Mouse (Mus musculus): ENCODE data around the gene Coa3.

The Coa3 gene

DNA sequence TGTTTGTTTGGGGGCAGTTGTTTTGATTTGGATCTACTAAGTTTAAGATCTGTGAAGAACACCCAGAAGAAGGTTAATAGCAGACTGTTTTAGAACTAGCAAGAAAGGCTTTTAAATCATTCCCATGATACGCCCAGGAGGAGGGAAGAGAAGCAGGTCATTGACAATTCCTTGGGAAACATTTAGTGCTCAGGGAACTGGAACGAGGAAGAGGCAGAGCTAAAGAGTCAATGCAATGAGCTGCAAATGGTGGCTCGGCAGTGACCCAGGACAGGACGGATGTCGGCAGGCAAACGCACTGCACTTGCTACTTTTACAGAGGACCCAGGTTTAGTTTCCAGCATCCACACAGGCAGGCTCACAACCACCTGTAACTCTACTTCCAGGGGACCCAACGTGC is 1.9 kb upstream of the Coa3 start:
- no peak for DNase-seq (ENCODE audit: low spot score)

- DNase-seq (ENCODE audit: low spot score) = no peak
Measured at GRCm38 (mm10) chr11:101279193-101279569, 267 bp upstream of the Coa3 start.

GRCm38 (mm10) chr11:101277381-101278222 is 1.3 kb downstream of the Coa3 start:
- no peak for DNase-seq (ENCODE audit: low spot score)

DNA sequence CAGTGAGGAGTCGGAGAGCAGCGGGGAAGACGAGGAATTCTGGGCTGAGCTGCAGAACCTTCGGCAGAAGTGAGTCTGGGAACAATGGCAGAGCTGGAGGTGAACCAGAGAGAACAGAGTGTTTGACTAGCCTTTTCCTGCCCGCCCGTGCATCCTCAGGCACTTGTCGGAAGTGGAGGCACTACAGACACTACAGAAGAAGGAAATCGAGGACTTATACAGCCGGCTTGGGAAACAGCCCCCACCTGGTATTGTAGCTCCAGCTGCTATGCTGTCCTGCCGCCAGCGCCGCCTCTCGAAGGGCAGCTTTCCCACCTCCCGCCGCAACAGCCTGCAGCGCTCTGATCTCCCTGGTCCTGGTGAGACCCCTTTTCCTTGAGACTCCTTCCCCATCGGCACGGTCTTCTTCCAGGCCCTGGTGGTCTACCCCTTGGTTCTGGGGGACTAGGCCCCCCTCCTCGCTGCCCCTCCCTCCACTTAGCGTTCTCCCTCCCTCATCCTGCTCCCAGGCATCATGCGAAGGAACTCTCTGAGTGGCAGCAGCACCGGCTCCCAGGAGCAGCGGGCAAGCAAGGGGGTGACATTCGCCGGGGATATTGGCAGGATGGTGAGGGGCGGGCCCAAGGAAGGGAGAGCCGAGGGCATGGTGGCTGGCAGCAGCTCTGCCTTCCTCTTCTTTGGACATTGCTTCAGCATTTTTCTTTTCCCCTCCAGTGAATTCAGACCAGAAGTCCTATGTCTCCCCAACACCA is 2.4 kb downstream of the Coa3 start:
- no peak for DNase-seq (ENCODE audit: low spot score)

- DNase-seq (ENCODE audit: low spot score) = no peak
Measured at GRCm38 (mm10) chr11:101275309-101275708, 3.6 kb downstream of the Coa3 start.

GRCm38 (mm10) chr11:101272446-101272845 is 6.5 kb downstream of the Coa3 start:
- DNase-seq (ENCODE audit: low spot score) = no peak

DNA sequence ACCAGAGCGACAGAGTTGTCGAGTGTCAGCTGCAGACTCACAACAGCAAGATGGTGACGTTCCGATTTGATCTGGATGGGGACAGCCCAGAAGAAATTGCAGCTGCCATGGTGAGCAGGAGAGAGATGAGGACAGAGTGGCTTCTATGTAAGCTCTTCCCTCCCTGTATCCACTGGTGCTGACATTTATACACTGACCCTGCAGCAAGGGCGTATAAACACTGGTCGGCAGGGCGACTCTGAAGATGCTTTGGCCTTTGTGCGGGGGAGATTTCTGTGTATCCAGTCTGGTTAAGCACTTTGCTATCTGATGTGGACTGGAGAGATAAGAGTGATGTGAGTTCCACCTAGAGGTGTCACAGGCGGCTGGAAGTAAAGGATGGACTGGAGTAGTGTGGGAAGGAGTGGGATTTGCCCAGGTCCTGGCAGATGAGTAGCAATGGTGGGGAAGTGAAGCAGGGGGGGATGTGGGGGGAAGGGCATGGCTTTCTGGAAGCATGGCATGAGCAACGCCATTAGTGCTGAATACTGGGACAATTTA is 9.3 kb downstream of the Coa3 start:
- no peak for DNase-seq (ENCODE audit: low spot score)

DNA sequence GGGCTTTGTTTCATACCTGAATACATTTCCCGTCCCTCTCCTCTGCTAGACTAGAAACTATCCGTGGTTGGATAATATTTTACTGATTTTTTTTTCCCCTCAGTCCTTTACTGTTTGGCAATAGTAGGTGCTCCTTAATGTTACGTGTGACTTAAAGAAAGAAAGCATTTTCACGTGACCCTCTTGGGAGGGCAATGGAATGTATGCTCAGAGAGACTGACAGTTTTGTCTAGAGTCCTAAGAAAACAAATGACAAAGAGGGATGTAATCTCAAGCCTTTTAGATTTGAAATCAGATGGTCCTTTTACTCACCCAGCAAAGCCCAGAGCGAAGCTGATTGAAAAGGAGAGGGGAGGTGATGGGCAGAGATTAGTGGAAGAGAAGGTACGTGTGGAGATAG is 13.0 kb downstream of the Coa3 start:
- DNase-seq (ENCODE audit: low spot score) = no peak

DNA sequence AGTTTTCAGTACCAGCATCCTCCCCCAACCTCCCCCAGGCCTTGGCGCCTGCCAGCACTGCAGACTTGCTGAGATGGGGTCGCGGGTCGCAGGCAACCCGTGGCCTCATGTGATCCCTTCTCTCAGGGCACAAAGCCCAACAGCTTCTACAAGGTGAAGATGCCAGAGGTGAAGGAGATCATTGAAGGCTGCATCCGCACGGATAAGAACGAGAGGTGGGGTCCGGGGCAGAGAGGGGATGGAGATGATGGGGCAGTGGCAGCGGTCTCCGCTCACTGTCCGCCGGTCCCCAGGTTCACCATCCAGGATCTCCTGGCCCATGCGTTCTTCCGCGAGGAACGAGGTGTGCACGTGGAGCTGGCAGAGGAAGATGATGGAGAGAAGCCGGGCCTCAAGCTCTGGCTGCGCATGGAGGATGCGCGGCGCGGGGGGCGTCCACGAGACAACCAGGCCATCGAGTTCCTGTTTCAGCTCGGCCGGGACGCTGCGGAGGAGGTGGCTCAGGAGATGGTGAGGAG is 13.9 kb downstream of the Coa3 start:
- DNase-seq (ENCODE audit: low spot score) = no peak

GRCm38 (mm10) chr11:101263989-101264280 is 15.0 kb downstream of the Coa3 start:
- no peak for DNase-seq (ENCODE audit: low spot score)

DNA sequence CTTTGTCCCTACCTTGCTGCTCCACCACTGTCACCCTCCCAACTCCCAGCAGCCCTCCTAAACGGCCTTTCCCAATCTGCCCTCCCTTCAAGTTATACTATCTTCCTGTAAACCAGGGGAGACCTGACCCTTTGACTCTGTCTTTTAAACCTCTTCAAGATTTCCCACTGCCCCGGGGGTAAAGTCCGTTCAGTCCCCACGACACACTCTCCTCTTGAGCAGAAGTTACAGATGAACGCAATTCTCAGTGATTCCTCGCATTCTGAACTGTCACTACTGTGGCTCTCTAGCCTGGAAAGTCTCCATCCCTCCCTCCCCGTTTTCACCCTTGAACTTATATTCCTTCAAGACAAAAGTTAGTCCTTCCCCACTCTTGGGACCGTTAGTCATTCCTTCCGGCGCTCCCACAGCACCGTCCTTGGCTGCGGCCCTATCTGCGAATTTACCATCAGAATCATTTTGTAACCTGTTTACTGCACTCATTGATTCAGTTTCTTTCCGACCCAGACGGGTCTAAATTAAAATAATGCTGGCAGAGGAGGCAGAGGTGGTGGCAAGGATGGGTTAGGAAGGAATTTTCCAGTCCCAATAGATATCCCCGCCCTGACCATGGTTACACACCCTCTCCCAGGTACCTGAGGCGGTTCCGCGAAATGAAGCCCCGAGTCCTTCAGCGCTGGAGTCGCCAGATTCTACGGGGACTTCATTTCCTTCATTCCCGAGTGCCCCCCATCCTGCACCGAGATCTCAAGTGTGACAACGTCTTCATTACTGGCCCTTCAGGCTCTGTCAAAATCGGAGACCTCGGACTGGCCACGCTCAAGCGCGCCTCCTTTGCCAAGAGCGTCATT is 15.6 kb downstream of the Coa3 start:
- DNase-seq (ENCODE audit: low spot score) = no peak

- no peak for DNase-seq (ENCODE audit: low spot score)
Measured at GRCm38 (mm10) chr11:101262272-101262967, 16.5 kb downstream of the Coa3 start.

GRCm38 (mm10) chr11:101260826-101261380 is 18.0 kb downstream of the Coa3 start:
- no peak for DNase-seq (ENCODE audit: low spot score)

GRCm38 (mm10) chr11:101259948-101260825 is 18.7 kb downstream of the Coa3 start, which contains the start of gene Wnk4:
Gene Wnk4, plus strand, starts transcription at chr11:101260567.
- peak; percentile 72 for DNase-seq (ENCODE audit: low spot score)

- no peak for DNase-seq (ENCODE audit: low spot score)
Measured at GRCm38 (mm10) chr11:101259261-101259712, 19.6 kb downstream of the Coa3 start.

GRCm38 (mm10) chr11:101255826-101256775 is 22.8 kb downstream of the Coa3 start:
- DNase-seq (ENCODE audit: low spot score) = no peak

GRCm38 (mm10) chr11:101253613-101254389 is 25.1 kb downstream of the Coa3 start, which contains the start of gene Vps25:
Gene Vps25, plus strand, starts transcription at chr11:101253707.
- DNase-seq (ENCODE audit: low spot score) = peak; percentile 77

GRCm38 (mm10) chr11:101252941-101253340 is 26.0 kb downstream of the Coa3 start:
- DNase-seq (ENCODE audit: low spot score) = peak; percentile 19

Data from spleen, adult 12 weeks (tissue).